Mouse (Mus musculus) cerebral cortex, adult 2 months (tissue): Measurements from ENCODE around the gene Rfc2.

Experiments used
- WGBS: fragments of 180-500 bp; shearing (Covaris S2); methylation state at CpG from one replicate; pipeline ENCODE4 v1.1.7; 2018; 5-methylcytosine and 5-hydroxymethylcytosine counted together

Gene Rfc2

DNA sequence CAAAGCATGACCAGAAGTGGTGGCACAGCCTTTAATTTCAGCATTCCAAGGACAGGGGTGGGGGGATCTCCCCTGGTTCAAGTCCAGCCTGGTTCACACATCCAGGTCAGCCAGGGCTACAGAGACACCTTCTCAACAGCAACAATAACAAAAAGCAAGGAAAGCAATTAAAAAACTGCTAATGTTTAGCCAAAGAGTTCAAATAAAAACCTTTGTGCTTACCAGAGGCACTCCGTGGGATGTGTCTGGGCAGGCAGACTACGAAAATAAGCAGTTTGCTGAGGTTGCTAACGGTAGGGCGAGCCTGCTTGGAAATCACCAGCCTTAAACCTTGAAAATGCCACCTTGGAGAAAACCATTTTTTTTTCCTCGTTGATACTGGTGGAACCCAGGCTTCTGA lies at the start of gene Rfc2:
Gene Rfc2, plus strand, starts transcription at position 221 of the 400 bp plus-strand sequence.
- WGBS = 75% methylated on average over 5 of the region's 5 CpGs

DNA sequence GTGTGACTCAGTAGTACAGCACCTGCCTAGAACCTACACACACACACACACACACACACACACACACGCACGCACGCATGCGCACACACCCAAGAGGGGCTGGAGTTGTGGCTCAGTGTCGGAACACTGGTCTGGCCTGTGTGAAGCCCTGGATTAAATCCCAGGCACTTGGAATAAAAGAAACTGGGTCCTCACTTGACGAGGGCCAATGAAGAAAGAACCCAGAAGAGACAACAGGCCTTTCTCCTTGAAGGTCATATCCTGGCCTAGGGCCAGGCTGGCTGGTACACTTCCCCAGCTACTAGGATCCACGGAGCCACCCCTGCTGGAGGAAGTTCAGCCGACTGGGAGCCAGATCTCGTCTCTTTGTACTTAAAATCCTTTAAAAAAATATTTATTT lies 49.6 kb upstream of the Rfc2 start:
- 33% methylated on average over 9 of the region's 9 CpGs for WGBS

DNA sequence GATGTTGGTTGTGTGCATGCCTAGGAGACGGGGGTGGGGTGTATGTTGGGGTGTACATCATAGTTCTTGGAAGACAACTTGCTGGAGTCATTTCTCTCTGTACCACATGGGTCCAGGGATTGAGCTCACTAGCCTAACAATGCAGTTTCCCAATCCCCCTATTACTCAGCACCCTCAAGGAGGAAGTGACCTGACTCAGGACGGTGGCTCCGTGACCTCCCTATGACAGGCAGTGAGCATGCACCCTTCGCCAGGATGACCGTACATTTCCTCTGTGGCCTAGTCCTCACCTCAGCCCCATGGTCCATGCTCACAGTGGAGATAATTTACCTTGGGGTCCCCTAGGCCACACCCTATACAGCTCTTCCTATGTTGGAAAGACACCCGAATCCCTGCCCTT lies 48.7 kb upstream of the Rfc2 start:
- 96% methylated on average over 6 of the region's 6 CpGs for WGBS

DNA sequence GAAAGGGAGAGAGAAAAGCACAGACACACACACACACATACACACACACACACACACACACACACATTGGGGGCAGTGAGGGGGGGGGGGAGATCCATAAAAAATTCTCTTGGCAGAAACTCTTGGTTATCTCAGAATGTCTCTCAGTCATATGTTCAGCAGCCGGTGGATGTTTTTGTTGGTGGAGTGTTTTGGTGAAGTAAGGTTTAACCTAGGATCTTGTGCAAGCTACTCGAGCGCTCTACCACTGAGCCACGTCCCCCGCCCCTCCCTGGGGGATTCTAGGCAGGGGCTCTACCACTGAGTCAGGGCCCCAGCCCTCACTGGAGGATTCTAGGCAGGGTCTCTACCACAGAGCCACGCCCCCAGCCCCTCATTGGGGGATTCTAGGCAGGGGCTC lies 45.1 kb upstream of the Rfc2 start:
- WGBS = 59% methylated on average over 6 of the region's 6 CpGs

DNA sequence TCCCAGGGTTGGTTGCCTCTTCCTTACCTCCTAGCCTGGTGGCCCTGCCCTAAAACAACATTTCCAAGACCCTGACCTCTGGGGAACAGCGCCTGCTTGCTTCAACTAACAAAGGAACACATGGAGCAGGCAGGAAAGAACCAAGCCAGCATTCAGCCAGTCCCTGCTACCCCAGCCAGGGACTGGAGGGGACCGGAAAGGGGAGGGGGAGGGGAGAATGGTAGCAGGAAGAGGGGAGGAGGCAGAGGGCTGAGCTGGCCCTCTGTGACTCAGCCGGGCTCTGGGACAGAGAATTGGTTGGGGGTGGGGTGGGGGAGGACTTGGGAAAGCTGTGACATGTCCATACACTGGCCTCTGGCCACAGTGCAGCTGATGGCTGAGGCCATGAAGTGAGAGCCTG lies 41.3 kb upstream of the Rfc2 start:
- 11% methylated on average over 3 of the region's 3 CpGs for WGBS

DNA sequence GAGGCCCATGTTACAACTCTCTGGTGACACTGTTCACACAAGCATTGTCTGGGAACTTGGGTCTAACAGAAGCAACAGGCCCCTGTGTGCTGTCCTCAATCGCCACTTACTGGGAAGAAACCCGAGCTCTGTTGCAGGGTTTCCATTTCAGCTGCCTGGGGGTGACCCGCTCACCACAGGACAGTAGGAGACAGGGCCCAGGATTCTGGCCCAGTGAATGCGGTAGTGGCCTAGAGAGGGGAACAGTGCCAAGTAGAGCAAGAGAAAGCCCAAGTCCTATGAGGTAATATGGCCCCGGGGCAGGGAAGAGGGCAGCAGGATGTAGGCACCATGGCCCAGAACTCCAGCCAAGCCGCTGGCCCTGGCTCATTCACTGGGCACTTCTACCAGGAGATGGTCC lies 40.3 kb upstream of the Rfc2 start:
- WGBS = 61% methylated on average over 6 of the region's 6 CpGs

DNA sequence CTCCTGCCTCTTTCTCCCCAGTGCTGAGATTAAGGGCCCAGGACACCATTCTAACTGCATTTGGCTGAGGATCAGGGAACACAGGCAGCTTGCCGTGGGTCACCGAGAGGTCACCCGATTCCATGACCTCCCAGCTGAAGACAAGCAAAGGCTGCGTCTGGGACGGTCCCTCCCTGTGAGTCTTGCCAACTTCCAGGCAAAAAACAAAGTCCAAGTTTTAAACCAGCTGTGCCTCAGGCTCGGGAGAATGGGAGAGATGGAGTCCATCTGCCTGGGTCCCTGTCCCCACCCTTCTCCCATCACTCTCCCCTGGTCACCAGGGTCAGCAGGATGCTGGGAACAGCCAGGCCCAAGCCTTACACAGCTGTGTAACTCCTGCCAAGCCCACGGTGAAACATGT lies 39.5 kb upstream of the Rfc2 start:
- WGBS = 30% methylated on average over 7 of the region's 7 CpGs

DNA sequence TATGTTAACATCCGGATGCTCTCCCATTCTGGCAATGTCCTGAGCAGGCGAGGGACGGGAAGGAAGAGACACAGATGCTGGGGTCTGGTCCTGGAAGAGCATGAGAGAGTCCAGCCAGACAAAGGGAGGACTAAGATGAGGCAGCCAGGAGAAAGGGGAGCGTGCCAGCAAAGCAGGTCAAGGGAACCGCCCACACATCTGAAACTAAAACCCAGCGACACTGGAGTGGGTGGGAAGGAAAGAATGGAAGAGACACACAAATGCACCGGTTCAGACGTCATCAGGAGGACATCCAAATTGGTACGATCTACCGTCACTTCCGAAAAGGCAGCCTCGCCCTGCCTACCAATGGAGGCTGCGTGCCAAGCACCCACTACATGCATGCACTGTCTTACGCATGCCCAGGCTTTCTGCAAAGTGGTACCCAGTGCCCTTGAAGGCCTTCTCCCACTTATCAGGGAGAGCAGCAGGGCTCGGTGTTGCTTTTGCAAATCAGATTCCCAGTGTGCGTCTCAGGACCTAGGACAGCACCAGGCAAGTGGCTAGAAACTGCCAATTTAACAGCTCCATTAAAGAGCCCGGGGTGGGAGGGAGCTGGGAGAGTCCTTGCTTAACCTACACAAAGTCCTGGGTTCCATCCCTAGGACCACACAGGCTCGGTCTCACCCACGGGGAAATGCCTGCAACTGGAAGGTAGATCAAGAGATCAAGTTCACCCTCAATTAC lies 36.5 kb upstream of the Rfc2 start:
- WGBS = 25% methylated on average over 19 of the region's 19 CpGs

DNA sequence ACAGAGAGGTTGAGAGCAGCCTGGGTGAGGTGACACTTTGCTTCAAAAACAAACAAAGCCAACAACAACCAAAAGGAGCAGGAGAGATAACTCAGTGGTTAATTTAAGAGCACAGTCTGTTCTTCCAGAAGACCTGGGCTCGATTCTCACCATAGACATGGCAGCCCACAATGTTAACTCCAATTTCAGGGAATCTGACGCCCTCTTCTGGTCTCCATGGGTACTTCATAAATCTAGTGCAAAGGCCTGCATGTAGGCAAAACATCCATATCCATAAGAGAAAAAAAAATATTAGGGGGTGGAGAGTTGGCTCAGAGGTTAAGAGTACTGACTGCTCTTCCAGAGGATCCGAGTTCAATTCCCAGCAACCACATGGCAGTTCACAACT lies 35.9 kb upstream of the Rfc2 start:
- 45% methylated on average over 3 of the region's 3 CpGs for WGBS

DNA sequence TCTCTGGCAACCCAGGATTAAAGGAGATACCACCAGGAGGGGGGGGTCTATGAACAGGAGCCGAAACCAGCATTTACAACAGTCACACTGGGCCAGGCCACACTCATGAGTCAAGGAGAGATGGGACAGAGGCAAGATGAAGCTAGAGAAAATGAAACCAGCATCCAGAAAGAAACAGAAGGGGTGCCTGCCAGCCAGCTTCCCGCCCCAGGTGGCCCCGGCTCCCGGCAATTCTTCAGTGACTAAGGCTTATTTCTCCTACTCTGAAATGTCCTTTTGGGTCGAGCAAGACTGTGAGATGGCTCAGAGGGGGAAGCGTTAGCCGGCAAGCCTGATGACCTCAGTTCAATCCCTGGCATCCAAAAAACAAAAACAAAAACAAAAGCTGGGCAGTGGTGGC lies 34.4 kb upstream of the Rfc2 start:
- WGBS = 19% methylated on average over 7 of the region's 7 CpGs

DNA sequence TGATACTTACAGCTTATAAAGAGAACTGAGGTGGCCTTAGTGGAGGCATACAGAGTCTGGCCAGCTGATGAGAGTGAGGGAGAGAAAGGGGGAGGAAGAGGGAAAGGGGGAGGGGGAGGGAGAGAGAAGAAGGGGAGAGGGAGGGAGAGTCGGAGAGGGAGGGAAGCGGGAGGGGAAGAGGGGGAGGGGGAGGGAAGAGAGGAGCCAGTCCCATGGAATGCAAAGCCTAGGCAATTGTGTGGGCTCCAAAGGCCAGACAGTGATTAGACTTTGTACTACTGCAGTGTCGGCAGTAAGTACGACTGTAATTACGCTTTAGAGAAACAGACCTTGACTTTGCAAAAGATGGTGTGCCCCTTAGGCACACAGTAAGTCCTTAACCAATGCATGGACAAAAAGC lies 32.9 kb upstream of the Rfc2 start:
- WGBS = 28% methylated on average over 5 of the region's 5 CpGs

DNA sequence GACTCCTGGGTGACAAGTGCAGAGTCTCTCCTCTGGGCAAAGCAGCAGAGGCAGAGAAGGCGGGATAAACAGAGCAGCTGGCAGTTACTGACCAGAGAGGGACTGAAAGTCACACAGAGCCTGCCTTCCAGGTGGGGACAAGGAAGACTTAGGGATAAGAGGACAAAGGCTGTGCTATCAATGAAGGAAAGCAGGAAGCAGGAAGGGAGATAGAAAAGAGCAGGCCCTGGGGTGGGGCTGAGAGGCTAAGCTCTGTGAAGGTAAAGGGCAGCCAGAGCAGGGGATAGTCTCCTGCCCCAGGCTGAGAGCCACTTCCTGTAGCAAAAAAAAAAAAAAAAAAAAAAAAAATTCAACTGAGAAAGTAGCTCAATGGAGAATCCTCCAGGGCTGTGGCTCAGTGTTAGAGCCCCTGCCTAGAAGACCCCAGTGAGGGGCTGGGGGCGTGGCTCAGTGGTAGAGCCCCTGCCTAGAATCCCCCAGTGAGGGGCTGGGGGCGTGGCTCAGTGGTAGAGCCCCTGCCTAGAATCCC lies 31.5 kb upstream of the Rfc2 start:
- WGBS = 85% methylated on average over 3 of the region's 3 CpGs

DNA sequence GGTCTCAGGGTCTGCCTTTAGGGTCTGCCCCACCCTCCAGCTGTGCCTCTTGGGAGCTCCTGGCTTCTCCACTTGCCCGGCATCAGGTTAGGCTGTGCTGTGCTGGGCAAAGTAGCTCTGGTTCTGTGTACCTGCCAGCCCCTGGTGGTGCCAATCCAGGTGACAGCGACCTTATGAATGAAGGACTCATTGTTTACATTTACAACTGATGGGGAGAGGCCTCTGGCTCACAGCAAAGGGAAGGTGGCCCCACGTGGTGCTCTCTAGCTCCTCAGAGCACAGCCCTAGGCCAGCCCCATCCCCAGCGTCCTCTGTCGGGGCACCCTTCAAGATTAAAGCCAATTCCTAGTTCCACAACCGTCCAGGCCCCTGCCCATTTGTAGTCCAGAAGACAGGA lies 30.3 kb upstream of the Rfc2 start:
- 7% methylated on average over 6 of the region's 6 CpGs for WGBS

DNA sequence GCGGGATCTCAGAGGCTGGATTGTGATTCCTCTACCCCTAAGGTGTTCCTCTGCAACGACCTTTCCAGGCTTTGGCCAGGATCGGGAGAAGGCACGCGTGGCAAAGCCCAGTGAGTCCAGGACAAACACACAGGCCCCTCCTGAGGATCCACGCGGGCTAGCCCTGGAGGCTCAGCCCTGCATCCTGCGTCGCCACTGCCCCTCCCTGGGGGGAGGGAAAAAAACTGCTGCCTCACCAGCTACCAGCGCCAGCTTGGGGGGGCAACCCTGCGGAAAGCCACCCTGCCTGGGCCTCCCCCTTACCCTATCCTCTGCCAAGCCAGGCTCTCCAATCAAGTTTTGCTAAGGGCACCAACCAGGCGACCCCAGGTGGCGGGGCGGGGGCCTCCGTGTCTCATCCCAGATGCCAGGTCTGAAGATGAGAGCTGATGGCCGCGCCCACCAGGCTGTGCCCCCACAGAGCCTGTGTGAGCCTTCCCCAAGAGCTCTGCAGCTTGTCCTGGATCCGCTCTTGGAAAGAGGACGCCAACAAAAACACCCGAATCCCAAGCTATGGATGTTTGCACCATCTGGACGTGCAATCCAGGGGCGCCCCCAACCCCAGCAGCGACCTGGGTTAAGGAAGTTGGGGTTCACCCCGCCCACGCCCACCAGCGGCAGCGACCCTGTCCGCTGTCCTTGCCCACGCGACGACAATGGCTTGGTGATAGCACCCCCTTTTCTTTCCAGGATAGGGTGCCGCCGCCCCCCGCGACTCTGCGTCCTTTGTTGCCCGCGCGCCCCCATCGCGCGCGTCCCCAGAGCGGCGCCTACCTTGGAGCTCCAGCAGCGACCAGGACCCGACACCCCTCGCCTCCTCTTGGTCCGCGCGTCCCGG lies 29.7 kb upstream of the Rfc2 start:
- WGBS = under 1% methylated on average over 52 of the region's 52 CpGs

DNA sequence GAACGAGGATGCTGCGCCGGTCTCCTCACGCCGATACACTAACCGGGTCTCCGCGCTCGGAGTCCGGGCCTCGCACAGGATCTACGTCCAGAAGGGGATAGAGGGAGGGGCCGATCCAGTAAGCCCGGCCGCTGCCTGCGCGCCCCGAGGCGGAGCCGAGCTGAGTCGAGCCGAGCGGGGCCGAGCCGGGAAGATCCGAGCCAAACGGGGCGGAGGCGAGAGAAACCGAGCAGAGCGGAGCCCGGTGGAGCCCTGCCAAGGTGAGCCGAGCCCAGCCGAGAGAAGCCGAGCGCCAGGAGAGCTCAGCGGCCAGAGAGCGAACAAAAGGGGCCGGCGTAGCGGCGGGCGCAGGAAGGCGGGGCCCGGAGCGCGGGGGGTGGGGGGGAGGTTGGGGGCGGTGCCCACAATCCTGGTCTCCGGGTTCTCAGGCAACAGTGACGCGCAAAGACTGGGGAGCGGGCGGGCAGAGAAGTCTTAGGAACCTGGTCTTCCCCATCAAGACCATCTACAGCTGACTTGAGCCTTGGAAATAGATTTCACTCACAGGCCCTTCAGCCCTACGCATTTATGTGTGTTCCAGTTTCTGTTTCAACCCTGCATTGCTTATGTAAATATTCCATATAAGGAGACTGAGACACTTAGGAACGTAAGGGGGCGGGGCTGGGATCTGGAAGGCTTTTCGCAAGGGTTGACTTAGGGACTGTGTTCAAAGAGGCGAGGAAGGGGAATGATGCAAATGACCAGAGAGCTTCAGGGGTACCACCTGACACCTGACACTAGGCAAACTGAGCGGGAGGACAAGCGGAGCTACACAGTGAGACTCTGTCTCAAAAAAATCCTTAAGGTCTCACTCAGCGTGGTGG lies 28.8 kb upstream of the Rfc2 start, which contains the start of gene Clip2:
Gene Clip2, minus strand, starts transcription at position 325 of the 863 bp plus-strand sequence.
- 2% methylated on average over 59 of the region's 61 CpGs for WGBS

DNA sequence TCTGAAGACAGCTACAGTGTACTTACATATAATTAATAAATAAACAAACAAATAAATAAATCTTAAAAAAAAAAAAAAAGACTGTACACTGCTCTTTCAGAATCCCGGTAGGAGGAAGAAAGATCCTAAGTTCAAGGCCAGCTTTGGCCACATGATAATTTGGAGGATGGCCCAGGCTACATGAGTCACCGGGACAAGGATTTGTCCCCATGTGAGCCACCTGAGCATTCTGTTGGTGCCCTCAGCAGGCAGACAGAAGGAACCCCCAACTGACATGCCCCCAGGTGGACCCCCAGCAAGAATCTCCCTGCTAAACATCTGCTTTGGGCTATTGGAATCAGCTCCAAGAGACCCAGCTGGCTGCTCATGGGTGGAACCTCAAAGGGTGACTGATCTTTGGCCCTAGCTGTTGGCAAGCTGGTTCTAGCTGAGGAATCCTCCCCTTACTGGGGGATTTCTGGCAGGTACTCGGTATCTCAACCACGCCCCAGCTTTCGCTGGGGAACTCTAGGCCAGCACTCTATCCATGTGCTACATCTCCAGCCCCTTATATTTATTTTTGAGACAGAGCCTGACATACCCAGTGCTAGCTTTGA lies 27.1 kb upstream of the Rfc2 start:
- WGBS = 86% methylated on average over 5 of the region's 5 CpGs

DNA sequence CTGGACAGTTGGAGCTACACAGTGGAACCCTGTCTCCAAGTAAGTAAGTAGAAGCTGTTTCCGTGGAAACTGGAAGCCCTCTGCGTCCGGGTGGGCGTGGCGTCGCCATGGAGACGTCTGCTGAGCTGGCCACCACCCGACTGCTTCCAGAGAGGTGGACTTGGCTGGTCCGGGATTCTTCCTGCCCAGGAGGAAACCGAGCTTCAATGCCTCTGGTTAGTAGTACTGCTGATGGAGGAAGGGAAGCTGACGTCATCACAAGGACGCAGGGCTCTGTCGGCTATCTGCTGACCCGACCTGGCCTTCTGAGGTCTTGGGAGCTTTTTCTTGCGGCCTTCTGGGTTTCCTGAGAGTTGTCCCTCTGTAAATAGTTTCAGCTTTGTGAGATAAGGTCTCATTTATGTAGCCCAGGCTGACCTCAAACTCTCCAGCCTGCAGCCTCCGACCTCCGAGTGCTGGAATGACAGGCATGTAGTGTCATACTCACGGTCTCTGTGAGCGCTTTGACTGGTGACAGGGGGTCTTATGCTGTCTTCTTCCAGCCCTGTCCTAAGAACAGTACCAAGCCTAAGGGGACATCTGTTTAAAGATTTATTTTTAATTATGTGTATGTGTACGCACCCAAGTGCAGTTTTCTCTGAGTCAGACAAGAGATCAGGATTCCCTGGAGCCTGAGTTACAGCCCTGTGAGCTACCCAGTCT lies 25.6 kb upstream of the Rfc2 start:
- WGBS = 11% methylated on average over 20 of the region's 20 CpGs

DNA sequence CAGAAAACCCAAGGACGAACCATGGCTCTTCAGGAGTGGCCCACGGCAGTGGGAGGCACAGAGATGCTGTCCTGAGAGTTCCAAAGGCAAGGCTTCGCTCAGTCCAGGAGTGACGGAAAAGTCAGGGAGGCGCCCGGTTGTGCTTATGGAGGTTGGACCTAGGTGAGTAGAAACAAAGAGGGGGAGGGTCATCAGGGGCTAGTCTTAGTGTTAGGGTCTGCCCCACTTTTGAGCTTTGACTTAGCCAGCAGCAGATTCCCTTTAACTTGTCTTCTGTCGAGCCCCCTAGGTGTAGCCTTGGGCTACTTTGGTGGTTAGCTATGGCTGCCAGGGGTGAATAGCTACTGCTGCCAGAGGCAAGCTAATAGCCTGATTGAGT lies 21.1 kb upstream of the Rfc2 start, which contains the start of gene Syna:
Gene Syna, minus strand, starts transcription at position 101 of the 379 bp plus-strand sequence.
- 97% methylated on average over 7 of the region's 7 CpGs for WGBS

DNA sequence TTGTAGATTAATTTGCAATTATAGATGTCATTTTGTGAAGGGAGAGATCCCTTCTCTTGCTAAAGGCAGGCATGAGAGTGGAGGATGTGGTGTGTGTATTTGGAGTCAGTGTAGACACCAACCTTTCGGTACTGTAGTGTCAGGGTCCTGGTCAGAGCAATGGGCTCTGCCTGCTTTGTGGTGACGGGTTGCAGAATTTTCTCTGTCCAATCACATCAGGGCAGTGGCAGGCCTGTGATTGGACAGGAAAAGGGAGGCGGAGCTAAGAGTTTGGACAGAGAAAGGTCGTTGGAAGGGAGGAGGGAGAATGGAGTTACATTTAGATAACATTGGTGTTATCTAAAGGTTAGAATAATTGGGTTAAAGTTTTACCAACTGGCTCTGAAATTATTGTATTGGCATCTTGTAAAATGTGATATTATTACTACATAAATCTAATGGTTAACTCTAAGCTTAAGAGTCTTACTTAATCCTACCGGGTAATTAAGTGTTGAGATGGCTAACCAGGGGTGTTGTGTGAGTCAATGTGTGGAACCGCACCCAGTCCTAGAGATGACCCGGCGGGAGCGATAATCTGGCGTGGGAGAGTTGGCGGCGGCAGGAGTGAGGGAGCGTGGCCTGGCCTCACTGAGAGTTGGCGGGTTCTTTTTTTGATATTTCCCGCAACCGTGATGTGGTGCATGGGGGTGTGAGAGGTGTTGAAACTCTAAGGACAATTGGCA lies 20.6 kb upstream of the Rfc2 start:
- 88% methylated on average over 16 of the region's 16 CpGs for WGBS

DNA sequence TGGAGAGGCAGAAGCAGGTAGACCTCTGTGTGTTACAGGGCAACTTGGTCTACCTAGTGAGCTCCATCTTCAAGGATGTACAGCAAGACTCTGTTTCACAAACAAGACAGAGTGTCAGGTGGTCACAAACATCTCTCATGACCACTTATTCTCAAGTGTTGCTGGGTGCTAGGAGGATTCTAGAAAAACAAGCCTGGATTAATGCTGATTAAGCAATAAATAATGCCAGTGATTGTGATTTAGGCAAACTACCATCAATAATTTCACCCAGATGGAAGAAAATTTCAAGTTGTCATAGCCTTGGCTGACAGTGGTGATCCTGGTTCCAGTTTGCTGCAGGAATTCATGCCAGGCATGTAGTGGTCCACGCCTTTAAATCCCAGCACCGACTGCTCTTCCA lies 16.9 kb upstream of the Rfc2 start:
- 90% methylated on average over 2 of the region's 2 CpGs for WGBS
